Mouse (Mus musculus) layer of hippocampus, adult 11-12 months (tissue): ENCODE measurements around the gene Arl13b.
A peak's percentile ranks its signal among the peaks of the same experiment; 100 is the strongest.

Experiments used
- DNase-seq: peaks from one replicate; pipeline ENCODE4 v3.0.0; 2022; ENCODE audit warnings: low spot score

Gene Arl13b

GRCm38 (mm10) chr16:62846498-62847312 lies at the start of gene Arl13b:
Gene Arl13b (minus strand): TSS chr16:62847040.
- peak; percentile 94 for DNase-seq

DNA sequence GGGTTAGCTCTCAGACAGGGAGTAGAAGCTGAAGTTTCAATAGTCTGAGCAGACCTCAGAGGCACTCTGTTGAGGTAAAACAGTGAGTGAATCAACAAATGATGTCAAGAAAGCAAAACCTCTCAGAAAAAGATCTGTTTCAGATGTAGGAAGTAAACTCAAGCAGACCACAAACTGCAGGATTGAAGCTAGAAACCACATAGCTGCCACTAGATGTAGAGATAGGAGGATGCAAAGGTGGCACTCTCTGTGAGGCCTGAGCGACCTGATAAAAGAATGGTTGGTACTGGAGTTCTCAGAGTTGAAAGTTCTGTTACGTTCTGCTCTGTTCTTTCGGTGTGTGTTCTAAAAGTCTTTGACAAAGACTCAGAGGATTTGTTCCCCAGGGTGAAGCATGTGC lies 49.0 kb upstream of the Arl13b start:
- no peak for DNase-seq

GRCm38 (mm10) chr16:62874065-62874464 lies 27.2 kb upstream of the Arl13b start:
- DNase-seq, result no peak

DNA sequence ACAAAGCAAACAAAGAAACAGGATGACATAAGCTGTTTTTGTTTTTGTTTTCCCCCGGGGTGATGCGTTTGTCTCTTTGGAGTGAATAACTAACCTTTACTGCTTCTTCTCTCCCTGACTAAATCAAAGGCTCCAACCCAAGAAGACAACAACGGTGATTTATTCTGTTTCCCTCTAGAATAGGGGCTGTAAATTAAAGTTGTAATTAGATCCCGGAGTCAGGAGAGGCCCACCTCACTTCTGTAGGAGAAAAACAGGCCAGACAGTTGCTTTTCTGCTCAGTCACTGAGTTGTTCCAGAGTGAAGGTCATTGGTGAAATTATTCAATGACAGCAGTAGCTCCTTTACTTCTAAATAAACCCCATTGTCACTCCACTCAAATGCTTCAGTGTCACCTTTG lies 26.3 kb upstream of the Arl13b start:
- no peak for DNase-seq

DNA sequence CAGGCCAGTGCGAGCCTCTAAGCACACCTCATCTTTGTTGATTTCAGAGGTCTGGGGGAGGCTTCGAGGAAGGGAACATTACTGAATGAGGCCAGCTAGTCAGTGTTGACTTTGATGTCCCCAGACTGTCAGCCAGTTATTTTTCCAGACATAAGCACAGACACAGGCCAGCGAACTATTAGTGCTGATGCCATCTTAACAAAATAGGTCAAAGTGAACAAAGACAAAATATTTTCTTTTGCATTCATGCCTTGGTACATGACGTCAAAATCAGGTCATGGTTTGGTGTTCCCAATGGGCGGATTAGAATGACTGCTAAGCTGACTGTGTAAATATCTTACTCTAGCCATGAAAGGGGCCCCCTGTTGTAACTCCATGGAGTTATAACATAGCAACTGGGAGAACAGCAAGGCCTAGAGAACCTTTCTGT lies 25.9 kb upstream of the Arl13b start:
- DNase-seq, result no peak

- DNase-seq, result no peak
Observed at GRCm38 (mm10) chr16:62861455-62861854, 14.6 kb upstream of the Arl13b start.

DNA sequence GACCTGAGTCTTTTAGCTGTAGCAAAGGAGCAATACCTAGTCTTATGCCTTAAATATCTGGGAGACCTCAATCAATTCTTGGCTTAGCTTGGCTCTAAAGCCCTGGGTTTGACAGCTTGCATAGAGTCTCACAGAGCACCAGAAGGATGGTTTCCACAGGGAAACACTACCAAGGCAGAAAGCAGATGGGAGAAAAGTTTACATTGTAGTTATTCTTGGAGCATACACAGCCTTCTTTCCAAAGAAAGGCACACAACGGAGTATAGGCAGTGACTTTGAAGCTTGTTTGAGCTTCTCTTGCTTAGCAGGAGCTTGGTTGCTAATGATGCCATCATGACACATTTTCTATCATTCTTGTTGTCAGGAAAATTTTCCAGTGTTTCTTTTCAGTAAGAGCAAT lies 13.3 kb upstream of the Arl13b start:
- DNase-seq, result no peak

DNA sequence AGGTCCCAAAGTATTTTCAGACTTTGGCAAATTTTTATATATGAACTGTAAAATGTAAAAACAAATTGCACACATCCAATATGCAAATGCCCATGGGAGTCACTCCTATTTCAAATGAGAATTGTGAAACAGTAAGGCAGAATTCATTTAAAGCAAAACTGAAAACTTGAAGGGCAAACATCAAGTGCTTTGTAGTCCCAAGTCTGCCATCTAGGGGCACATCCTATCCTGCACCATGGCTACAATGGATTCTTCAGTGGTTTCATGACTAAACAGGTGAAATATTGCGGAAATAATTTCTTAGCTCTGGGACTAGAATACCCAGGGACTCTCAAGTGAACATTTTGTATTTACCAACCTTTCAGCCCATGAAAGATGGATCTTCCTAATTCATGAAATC lies 11.2 kb upstream of the Arl13b start:
- peak; percentile 21 for DNase-seq

GRCm38 (mm10) chr16:62857498-62857897 lies 10.7 kb upstream of the Arl13b start:
- DNase-seq, result no peak

DNA sequence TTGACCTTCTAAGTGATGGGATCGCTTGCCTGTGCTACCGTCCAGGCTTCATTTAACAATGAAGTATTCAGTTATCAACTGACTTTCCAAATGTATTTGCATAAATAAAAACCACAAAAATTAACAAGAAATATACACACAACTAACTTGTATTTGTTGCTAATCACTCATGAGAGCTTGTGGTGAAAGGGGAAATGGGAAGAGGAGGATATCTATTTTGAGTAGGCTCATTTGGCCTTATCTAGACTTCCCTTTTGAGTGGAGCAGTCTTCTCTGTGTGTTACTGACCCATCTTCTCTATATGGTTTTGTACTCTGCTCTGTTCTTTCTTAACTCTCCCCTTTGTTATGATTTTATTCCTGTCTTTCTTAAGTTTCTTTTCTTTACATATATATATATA lies 9.4 kb upstream of the Arl13b start:
- DNase-seq, result no peak

DNA sequence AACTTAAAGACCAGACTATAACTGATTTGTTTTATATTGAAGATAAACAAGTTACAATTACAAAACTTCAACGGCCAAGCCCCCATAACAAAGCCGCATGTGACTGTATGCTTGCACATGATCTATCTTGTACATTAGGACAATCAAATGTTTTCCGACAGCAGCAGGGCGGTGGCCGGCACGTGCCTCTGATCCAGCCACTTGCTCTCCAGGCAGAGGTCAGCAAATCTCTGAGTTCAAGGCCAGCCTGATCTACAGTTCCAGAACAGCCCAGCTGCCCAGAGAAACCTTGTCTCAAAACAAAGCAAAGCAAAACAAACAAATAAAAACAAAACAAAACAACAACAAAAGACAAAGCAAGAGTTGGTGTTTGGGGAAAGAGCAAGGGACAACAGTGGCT lies 8.5 kb upstream of the Arl13b start:
- no peak for DNase-seq

DNA sequence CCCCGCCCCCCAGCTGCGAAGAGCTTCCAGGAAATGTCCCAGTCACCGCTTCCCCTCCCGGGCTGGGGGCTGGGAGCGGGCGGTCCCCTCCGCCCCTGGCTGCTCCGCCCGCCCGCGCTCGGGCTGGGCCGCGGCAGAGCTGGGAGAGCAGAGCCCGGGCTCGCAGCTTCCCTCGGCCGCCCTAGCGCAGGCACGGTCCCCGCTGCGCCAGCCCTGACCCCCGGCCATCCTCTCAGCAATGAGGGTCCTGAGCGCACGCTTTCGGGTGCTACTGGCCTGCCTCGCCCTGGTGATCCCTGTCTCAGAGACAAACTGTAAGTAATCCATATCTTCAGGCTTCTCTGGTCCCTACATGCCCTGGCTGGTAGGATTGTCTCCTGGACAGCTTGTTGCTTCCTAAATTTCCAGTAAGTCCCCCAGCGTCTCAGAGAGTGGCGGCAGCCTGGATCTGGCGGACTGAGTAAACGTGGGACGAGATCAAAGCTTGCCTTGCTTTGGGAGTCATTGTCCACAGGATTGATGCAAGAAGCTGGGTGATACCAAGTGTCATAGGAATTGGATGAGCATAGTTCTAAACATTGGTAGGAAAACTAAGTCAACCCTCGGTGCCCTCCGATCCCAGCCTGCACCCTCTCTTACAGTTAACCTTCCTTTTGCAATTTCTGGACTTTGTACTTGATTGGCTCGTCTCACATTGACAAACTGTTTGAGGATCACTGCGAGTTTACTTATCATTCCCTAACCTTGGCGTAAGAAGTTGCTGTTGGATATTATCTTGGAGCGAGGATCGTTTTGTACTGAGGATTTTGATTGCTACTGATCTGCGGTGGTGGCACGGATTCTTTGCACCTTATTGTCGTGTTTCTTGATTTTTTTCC lies 7.6 kb upstream of the Arl13b start, which contains the start of gene Pros1:
TSS of gene Pros1 (plus strand) at position 117 of the 878 bp plus-strand sequence.
- peak; percentile 41 for DNase-seq

DNA sequence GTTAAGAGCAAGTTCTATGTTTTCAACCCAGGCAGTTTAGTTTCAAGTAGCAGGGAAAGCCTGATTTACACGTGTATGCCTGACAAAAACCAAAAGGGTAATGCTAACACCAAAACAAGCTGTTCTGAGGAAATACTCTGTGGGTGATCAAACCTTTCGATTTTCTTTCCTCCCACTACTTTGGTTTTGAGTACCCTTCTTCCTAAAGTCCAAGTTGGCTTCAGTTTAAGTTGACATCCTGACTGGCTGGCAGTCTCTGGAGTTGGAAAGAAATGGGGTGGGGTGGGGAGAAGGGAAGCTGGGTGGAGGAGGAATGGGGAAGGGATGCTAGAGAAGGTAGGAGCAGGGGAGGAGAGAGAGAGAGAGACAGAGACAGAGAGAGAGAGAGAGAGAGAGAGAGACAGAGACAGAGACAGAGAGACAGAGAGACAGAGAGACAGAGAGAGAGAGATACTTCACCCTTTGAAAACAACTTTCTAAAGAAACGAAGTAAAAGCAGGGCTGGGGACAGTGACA lies 6.8 kb upstream of the Arl13b start:
- no peak for DNase-seq

- DNase-seq, result no peak
Observed at GRCm38 (mm10) chr16:62852464-62853252, 5.8 kb upstream of the Arl13b start.

GRCm38 (mm10) chr16:62845341-62845740 lies 1.5 kb downstream of the Arl13b start:
- no peak for DNase-seq

GRCm38 (mm10) chr16:62834016-62834735 lies 12.7 kb downstream of the Arl13b start:
- no peak for DNase-seq

GRCm38 (mm10) chr16:62832481-62832880 lies 14.4 kb downstream of the Arl13b start:
- DNase-seq, result peak; percentile 34

GRCm38 (mm10) chr16:62832027-62832426 lies 14.8 kb downstream of the Arl13b start:
- no peak for DNase-seq

DNA sequence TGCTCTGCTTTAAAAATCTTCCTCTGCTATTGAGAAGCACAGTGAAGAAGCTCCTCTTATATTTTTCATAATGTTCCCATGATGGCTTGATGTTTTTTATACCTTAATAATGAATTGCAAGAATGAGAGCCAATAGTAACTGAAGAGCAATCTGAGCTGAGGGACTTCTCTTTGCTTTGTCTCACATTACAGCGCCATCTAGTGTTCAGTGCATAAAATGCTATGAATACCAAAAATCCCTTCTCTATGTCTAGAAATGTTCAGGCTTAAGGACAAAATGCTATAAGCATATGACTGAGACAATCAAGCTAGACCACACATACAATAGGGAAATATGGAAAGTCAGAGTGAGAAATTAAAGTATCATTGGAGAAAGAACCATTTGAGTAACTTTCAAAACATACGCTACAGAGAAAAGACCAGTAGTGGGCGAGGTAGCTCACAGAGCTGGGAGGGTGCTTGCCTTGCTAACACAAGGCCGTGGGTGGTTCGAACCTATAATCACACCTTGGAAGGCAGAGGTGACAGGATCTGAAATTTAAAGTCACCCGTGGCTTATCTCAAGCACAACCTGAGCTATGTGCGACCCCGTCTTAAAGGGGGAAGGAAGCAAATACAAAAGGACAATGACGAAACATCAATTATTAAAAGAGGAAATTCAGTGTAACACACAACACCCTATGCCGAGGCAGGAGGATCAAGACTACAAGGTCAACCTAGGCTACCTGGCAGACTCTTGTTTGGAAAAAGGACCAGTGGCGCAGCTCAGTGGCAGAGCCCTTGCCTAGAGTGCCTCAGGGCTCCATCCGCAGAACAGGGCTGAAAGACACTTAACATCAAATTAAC lies 20.5 kb downstream of the Arl13b start:
- peak; percentile 22 for DNase-seq

DNA sequence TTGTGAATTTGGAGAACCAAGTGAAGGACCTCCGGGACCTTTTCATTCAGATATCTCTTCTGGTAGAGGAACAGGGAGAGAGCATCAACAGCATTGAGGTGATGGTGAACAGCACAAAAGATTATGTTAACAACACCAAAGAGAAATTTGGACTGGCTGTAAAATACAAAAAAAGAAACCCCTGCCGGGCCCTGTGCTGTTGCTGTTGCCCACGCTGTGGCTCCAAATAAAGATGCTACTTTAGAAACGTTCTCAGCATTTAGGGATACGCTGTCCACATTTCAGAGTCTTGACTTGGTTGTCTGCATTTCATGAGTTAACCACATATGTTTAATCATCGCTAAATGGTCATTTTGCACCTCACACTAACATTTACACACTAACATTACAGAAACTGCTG lies 24.4 kb downstream of the Arl13b start:
- DNase-seq, result no peak
